Mouse (Mus musculus): ENCODE data around the gene Zfp653.
"Not testable (repeated sequence)": the region's sequence is repeated elsewhere in the genome, so short reads cannot be mapped to it uniquely, and the experiment has no call there.

Zfp653 gene

DNA sequence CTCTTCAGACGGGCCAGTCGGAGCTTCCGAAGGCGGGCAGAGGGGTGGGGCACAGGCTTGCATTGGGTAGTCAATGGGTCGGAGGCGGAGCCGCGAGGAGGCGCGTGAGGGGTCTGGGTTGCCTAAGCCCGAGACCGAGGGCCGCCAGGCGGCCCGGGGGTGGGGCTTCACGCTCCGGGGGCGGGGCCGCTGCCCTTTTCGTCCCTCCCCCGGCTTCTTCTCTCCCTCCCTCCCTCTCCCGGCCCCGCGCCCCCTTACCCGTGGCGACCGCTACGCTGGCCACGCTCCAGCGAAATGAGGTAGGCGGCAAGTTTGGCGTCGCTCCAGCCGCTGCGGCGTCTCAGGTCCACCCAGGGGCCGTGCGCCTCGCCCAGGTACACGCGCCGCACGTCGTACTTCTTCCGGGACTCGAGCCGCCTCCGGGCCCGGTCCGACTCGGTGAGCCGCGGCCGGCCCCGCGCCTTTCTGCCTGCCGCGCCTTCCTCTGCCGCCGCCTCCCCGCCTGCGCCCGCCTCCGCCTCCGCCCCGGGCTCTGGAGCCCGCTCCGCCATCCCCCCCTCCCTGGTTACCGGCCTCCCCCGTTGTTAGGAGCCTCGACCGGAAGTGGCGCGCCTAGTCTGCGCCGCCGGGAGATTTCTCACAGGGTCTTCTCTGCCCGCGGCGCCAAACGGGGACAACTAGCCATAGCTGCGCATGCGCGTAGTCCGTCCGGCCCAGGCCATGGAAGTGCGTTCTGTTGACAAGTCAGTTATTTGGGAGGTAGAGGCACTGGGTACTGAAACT lies at the start of gene Zfp653, which contains the start of gene Gm49318:
TSS of gene Zfp653 (minus strand) at position 586 of the 783 bp plus-strand sequence.
TSS of gene Gm49318 (minus strand) at position 469 of the 783 bp plus-strand sequence.
- peak; percentile 96 for DNase-seq (ENCODE audit: low read depth, low spot score)

DNA sequence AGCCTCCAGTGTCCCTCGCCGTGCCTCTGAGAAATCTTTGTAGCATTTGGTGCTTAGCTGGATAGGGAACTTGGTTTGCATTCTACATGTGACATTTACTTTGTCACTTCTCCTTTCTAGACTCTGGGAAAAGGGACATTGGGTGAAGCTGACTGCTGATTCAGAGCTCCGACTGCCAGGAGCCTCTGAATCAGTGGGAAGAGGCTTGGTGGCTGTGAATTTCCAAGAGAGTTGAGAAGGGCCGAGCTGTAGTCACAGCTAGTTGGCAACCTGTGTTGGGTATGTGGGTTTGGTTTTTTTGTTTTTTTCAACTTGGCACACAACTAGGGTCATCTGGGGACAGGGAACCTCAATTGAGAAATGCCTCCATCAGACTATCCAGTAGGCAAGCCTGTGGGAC lies 48.4 kb upstream of the Zfp653 start:
- peak; percentile 55 for DNase-seq (ENCODE audit: low read depth, low spot score)

DNA sequence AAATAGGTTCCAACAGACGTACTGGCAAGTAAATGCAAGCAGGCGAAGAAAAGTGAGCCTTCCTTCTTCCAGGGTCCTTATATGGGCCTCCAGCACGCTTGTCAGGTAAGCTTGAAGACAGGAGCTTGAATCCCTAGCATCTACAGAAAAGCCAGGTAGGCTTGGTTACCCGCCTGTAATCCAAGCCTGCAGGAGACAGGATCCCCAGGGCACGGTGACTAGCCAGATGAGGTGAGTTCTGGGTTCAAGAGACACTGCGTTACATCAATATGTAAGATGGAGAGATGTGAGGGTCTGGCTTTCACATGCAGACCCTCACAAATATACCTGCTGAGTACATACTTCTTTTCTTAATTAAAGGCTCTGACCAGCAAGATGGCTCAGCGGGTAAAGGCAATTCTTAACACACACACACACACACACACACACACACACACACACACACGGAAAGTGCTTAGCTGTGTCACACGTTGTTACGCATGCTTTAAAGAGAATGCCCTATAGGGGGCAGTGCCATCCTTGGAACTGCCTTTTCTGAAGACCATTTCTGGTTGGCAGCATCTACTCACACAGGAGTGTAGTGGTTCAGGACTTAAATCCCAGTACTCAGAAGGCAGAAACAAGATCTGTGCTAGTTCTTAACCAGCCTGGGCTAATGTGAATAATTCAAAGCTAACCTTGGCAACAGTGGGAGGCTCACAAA lies 46.7 kb upstream of the Zfp653 start:
- DNase-seq (ENCODE audit: low read depth, low spot score), result peak; percentile 71

DNA sequence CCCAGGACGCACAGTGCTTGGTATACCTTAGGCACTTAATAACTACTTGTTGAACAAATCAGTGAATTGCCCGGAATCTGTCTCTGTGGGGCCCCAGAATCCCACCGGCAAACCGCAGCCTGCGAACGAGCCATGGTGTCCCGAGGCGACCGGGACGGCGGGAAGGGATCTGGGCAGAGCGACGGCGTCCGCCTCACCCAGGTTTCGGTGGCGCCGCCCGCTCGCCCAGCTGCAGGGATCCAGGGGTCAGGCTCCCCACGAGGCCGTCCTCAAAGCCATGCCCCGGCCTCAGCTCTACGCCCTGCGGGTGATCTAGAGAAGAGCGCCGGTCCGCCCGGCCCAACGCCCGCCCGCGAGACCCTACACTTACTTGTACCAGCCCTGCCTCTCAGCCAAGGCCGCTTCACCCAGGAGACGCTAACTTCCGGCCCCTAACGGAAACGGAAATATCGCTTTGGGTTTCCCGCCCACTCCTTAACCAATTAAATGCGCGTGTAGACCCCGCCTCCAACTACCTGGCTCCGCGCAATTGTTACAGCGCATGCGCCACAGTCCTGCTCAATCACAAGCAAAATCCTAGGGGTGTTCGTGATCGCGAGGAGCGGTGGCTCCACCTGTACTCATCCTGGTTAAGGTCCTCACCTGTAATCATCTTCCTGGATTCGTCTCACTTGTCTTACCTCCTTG lies 45.7 kb upstream of the Zfp653 start, which contains the start of gene Elof1:
TSS of gene Elof1 (minus strand) at position 433 of the 687 bp plus-strand sequence.
- peak; percentile 97 for DNase-seq (ENCODE audit: low read depth, low spot score)

DNA sequence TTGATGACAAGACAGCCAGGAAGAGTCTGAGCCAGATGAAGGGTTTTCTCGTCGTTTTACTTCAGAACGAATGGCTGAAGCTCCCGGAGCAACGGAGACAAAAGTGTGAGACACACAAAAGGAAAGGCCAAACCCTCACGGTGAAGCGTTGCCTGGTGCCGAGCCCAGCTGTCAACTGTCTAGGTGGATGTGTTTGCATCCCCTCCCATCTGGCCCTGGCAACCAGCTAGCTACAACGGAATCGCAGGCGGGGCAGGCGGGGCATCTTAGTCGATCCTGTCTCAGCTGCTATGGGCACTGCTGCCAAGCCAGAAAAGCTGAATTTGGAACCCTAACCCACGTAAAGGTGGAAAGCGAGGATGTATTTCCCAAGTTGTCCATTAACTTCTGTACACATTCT lies 44.9 kb upstream of the Zfp653 start:
- DNase-seq (ENCODE audit: low read depth, low spot score), result no peak

DNA sequence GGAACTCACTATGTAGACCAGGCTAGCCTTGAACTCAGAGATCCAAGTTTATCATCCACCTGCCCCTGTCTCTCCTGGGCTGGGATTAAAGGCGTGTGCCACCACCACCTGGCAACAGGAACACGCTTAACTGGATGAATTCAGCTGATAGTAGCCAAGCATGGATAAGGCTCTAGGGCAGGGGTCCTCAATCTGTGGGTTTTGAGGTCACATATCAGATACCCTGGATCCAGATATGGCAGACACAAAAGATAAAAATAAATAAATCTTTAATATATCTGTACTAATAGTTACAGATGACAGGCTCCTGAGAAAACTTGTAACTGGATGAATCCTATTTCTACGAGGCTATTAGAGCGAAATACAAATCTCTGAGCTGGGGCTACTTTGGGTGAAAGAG lies 44.5 kb upstream of the Zfp653 start:
- no peak for DNase-seq (ENCODE audit: low read depth, low spot score)

DNA sequence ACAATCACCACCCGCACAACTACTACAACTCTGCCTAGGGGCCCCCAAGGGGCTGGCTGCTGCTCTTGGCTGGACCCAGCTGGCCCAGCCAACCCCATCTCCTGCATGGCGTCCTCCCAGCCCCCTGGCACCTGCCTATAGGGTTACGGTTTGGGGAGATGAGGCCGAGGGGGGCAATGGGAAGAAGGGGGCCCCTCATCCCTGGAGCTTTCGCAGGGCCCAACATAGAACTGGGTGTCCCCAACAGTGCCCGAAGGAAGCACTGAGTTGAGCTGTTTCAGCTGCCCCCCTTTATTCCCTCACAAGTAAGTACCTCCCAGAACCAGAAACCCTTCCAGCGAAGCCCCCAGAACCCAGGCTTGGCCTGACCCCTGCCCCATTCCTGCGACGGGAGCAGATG lies 37.0 kb upstream of the Zfp653 start:
- no peak for DNase-seq (ENCODE audit: low read depth, low spot score)

DNA sequence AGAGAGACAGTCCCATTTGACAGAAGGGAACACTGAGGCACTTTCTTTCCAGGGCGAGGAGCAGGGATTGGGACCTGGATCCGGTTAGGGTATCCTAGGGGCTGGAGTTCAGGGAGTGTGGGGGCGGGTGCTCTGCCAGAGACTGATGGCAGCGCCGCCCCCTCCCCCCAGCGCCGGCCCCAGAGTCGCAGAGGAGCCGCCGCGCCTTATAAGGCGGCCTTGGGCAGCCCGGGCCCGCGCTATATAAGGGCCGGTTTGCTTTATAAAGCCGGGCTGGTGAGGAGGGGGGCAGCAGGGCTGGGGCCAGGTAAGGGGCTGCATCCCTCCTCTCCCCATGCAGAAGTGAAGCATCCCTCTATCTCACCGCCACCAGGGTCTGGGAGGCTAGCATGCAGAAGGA lies 28.7 kb upstream of the Zfp653 start:
- DNase-seq (ENCODE audit: low read depth, low spot score), result no peak

DNA sequence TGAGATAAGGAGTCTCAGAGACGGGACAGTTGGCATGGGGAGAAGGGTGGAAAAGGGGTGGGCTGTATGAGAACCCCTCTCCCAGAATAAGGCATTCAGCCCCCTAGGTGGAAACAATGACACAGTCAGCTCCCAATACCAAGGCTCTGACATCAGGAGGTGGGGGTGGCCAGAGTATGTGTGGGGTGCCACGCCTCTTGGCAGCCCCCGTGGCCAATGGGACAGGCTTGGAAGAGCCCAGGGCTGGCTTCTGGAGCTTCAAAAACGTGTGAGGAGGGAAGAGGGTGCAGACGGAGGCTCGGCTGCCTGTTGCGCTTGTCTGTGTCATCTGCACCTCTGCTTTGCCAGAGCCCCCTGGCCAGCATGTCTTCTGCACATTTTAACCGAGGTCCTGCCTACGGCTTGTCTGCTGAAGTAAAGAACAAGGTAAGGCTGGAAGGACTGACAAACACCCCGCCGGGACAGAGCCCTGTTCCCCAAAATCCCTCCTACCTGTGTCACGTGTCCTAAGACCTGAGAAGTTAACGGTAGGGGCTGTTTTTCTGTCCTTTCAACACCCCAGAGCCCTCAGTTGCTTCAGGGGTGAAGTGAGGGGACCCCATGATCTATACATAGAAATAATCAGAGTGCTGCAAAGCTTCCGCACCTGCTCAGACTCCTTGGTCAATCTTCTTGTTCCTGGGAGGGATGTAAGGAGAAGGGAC lies 28.0 kb upstream of the Zfp653 start, which contains the start of gene Cnn1:
TSS of gene Cnn1 (plus strand) at position 224 of the 704 bp plus-strand sequence.
- DNase-seq (ENCODE audit: low read depth, low spot score), result no peak

DNA sequence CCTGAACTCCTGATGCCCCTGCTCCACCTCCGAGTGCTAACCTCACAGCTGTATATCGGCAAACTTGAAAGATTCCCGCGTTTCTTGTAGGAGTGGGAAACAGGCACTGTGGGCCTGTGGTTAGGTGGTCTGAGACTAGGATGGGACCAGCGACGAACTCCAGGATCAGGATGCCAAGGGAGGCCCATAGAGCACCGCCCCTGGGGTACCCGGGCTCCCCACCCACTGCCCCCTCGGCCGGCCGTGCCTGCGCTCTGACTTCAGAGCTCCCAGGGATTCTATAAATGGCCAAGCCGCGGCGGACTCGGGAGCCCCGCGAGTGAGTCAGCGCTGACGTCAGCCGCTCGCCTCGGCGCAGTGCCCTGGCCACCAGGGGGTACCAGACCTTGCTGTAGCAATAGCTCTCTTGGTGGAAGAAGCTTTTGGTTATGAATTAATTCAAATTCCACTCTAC lies 24.7 kb upstream of the Zfp653 start:
- no peak for DNase-seq (ENCODE audit: low read depth, low spot score)

DNA sequence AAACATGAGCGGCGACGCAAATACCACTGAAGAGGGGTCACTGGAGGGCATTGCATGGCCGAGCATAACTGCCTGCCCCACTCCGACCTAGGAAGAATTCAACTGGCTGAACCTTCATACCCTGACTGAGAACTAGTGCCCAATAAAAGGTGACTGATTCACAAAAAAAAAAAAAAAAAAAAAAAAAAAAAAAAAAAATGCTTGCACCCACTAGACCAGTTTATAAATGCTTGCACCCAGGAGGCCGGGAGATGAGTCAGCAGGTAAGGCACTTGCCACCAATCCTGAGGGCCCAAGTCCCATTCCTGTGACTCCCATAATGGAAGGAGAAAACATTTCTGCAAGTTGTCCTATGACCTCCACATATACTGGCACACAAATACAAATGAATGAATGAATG lies 21.6 kb upstream of the Zfp653 start:
- DNase-seq (ENCODE audit: low read depth, low spot score), result no peak

DNA sequence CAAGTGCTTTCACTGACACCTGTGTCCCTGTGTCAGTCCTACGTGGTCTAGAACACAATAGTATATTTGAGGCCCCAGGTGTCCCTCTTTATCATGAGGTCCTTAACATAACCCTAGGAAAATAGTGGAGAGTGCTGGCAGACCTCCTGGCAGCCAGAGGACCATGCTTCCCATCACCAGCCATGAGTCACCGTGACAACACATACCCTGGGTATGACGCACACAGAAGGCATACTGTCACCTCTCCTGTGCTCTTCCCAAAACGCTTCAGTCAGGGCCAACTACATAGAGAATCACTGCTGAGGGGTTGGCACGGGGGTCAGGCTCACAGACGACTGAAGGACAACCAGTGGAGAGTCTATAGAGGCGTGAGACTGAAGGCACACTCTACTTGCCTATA lies 18.8 kb upstream of the Zfp653 start:
- no peak for DNase-seq (ENCODE audit: low read depth, low spot score)

DNA sequence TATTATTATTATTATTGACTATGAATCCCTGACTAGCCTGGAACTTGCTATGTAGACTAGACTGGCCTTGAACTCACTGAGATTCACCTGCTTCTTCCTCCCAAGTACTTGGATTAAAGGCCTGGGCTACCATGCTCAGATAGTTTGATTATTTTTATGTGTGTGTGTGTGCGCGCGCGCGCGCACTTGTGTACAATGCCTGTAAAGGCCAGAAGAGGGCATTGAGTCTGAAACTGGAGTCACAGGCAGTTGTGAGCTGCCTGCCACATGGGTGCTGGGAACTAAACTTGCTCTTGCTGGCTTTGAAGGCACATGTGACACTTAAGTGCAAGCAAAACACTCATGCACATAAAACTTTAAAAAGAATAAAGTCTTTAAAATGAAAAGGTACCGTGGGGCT lies 18.1 kb upstream of the Zfp653 start:
- no peak for DNase-seq (ENCODE audit: low read depth, low spot score)

DNA sequence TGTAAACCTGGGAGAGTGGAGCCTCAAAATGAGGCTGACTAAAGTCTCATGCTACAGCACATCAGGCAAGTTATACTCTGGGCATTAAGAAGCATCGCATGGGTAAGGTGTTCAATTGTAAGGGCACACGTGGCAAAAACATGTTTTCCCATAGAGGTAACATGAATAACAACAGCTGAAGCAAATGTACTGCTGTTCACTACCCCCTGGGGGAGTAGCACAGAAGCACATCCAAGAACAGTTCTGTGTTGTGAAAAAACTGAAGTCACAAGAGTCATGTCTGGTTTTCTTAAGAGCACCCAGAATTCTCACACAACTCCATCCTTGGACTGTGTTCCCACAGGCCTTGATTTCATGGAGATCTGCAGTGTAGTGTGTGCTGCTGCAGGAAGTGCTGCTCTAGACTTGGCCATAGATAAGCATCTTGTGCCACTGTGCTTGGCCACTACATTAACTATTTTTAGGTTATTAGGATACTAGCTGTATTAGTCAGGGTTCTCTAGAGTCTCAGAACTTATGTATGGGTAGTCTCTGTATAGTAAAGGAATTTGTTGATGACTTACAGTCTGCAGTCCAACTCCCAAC lies 15.9 kb upstream of the Zfp653 start:
- no peak for DNase-seq (ENCODE audit: low read depth, low spot score)

DNA sequence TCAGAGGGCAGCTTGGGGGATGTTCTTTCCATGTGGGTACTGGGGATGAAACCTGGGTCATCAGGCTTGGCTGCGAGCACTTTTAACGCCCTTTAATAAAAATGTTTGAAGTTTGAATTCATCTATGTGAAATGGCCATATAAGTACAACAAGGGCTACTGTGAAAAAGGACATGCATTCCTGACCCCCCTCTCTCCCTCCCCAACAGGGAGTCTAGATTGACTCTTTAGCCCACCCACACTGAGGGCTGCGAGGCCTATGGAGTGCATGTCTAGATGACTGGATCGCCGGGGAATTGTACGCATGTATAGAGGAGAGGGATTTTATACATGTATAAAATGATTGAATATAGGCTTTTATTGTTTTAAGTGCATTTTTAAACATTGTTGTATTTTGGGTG lies 14.8 kb upstream of the Zfp653 start:
- no peak for DNase-seq (ENCODE audit: low read depth, low spot score)

DNA sequence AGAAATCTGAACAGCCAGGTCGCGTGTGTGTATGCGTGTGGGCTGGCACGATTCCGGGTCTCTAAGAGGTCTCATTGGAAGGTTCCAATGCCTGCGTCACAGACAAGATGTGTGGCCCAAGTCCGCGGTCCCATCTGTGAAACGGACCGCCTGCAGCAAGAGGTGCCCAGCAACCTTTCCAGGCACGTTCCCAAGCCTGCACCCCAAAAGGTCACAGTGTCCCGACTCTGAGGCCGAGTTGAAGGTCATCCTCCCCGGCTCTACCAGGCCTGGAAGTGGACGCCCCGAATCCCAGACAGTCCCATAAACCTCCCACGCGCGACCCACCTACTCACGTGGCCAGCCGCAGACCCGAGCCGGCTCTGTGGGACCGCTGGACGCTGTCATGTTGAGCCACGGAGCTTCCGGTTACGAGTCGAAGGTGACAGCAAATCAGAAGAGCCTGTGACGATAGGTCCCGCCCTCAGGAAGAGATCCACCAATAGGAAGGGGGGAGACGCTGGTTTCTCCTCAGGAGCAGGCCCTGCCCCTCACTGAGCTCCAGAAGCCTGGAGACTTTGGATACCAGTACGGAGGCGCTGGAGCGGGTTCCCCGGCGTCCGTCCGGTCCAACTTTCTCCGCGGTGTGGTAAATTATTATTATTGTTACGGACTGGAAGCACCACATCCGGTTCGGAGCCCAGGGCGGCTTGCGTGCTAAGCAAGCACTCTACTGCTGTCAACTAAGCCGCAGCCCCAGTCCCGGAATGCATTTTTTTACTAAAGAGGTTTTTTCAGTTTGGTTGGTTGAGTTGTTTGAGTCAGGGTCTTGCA lies 14.1 kb upstream of the Zfp653 start, which contains the start of gene Ecsit:
TSS of gene Ecsit (minus strand) at position 417 of the 813 bp plus-strand sequence.
- DNase-seq (ENCODE audit: low read depth, low spot score), result peak; percentile 97

DNA sequence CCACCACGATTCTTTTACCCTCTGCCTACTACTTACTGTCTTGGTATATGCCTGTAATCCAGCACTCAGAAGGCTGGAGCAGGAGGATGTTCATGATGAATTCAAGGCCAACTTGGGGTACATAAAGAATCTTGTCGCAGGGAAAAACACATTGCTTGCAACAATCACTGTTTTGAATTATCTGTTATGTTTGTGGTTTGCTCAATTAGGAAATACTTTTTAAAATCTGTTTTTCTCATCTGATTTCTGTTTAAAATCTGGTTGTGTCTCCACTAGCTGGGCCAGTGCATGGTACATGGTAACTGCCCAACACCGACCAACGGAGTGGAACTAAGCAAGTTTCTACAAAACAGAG lies 13.5 kb upstream of the Zfp653 start:
- DNase-seq (ENCODE audit: low read depth, low spot score), result no peak

DNA sequence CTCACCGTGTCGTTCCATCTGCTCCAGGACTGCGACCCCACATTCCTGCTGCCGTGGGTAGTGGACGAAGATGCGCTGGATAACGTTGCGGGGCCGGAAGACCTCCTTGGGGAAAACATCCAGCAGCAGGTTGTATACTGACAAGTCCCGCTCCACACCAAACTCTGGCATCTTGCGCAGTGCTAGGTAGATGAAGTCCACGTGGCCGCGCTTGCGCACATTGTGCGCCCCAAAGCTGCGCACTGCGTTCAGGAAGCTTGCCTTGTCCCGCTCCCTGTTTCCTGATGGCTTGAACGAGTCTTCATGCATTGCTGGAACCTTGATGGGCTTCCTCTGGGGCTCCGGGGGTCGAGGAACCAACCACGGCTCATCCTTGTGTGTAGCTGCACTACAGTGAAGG lies 5.0 kb upstream of the Zfp653 start:
- DNase-seq (ENCODE audit: low read depth, low spot score), result no peak

DNA sequence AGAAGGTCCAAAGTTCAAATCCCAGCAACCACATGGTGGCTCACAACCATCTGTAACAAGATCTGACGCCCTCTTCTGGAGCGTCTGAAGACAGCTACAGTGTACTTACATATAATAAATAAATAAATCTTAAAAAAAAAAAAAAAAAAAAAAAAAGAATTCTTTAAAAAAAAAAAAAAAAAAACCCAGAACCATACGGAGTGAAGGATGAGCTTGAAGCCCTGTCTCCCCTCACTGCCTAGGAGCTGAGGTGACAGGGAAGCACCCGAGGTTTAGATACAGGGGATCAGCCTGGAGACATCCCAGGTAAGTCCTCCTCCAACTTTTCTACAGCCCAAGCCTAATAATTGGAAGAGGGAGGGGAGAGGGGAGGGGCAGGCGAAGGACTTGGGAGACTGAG lies 4.6 kb upstream of the Zfp653 start:
- DNase-seq (ENCODE audit: low read depth, low spot score), result not testable (repeated sequence)

DNA sequence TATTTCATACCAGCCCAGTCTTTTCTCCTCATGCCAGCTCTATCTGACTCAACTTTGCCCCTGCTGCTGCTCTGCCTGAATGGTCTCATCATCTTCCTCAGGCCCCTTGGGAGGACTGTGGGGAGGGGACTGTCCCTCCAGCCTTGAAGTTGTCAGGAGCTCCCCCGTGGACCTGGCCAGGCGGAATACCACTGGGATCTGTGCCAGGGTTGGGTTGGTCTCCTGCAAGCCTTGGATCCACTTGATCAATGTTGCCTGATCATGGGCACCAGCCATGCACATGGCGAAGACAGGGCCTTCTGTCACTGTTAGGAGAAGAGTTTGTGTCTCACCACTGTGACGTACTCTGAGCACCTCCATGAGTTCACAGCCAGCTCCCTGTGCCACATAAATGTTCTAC lies 1.1 kb upstream of the Zfp653 start:
- DNase-seq (ENCODE audit: low read depth, low spot score), result no peak
